Mouse (Mus musculus) lung, postnatal 0 days (tissue): Measurements from ENCODE around the gene Alox5.

ENCODE experiments used
- CTCF ChIP-seq: IDR thresholded peaks from 2 replicates; pipeline ENCODE4 v1.5.1; 2016; ENCODE audit warnings: antibody characterized with exemption, mild to moderate bottlenecking
- EP300 ChIP-seq: IDR thresholded peaks from 2 replicates; pipeline ENCODE4 v1.6.1; 2016; ENCODE audit warnings: antibody characterized with exemption, mild to moderate bottlenecking, control low read depth

GRCm38 (mm10) chr6:116415126-116415676 is 45.8 kb downstream of the Alox5 start:
- TF ChIP-seq CTCF: no peak
- TF ChIP-seq EP300: no peak
